Mouse (Mus musculus): ENCODE results near the gene Dph7.
"Not testable (repeated sequence)": the region's sequence is repeated elsewhere in the genome, so short reads cannot be mapped to it uniquely, and the experiment has no call there.

The Dph7 gene

GRCm38 (mm10) chr2:24974452-24974851, 12.3 kb downstream of the Dph7 start:
- not testable (repeated sequence) for DNase-seq

GRCm38 (mm10) chr2:24974906-24975703, 12.9 kb downstream of the Dph7 start, which contains the start of gene Mrpl41:
TSS of gene Mrpl41 (minus strand) at chr2:24975098.
- DNase-seq = peak; percentile 95

- peak; percentile 80 for DNase-seq
Measured at GRCm38 (mm10) chr2:24975704-24976297, 13.6 kb downstream of the Dph7 start, which contains the start of gene Pnpla7. TSS of gene Pnpla7 (plus strand) at chr2:24976033.

GRCm38 (mm10) chr2:24976960-24977359, 14.8 kb downstream of the Dph7 start:
- DNase-seq = no peak

- DNase-seq = no peak
Measured at GRCm38 (mm10) chr2:24987762-24988161, 25.6 kb downstream of the Dph7 start.

- no peak for DNase-seq
Measured at GRCm38 (mm10) chr2:24995332-24995731, 33.1 kb downstream of the Dph7 start.

GRCm38 (mm10) chr2:24996471-24996870, 34.3 kb downstream of the Dph7 start:
- DNase-seq = no peak

GRCm38 (mm10) chr2:25000544-25001235, 38.5 kb downstream of the Dph7 start:
- DNase-seq = peak; percentile 68

- DNase-seq = no peak
Measured at GRCm38 (mm10) chr2:25003946-25004786, 42.0 kb downstream of the Dph7 start.

GRCm38 (mm10) chr2:25006767-25007166, 44.6 kb downstream of the Dph7 start:
- DNase-seq = no peak

GRCm38 (mm10) chr2:25008250-25008649, 46.0 kb downstream of the Dph7 start:
- DNase-seq = peak; percentile 55
